Mouse (Mus musculus): ENCODE measurements around the gene Med13l. TPM values are rescaled to one million over a fixed set of nuclear protein-coding genes. Genes with fewer than 3 reads are reported as not detected.

Gene Med13l
- total and polyA plus RNA-seq, 3 experiments, result 2.0 to 11.0 (median 10.1) TPM

- TF ChIP-seq RAD21 (IDR thresholded peaks at IDR 0.05; ENCODE audit: low read depth, low read length) (no peak), SMC3 (IDR thresholded peaks at IDR 0.05; ENCODE audit: low read depth, low read length) (no peak), MYC (IDR thresholded peaks at IDR 0.05; ENCODE audit: low read depth, low read length) (no peak), SIN3A (IDR thresholded peaks at IDR 0.05; ENCODE audit: low read length) (no peak), POLR2AphosphoS2 (IDR thresholded peaks at IDR 0.05; ENCODE audit: low read depth, low read length) (no peak), ZKSCAN1 (IDR thresholded peaks at IDR 0.05; ENCODE audit: borderline replicate concordance, low read depth, low read length) (no peak), MXI1 (IDR thresholded peaks at IDR 0.05; ENCODE audit: low read depth, low read length) (no peak), NELFE (IDR thresholded peaks at IDR 0.05; ENCODE audit: low read depth, low read length) (no peak), MAZ (IDR thresholded peaks at IDR 0.05; ENCODE audit: low read depth, low read length) (no peak)
- DNase-seq (ENCODE audit: extremely low read depth), result no peak
- no peaks in the 10 kb centered on the region; the same call in 1 of the 2 replicates for H3K79me2 ChIP-seq (replicated peaks; ENCODE audit: control insufficient read depth, extremely low read depth, insufficient read depth, poor library complexity, severe bottlenecking)
- no peaks in the 10 kb centered on the region for H3K9me3 ChIP-seq (replicated peaks; ENCODE audit: low read length)
- H3K4me1 ChIP-seq (ENCODE audit: control insufficient read depth in 1 of 2, insufficient read depth in 2 of 2), result peaks cover 0 to 38% of the 10 kb centered on the region in 2 experiments; a peak in 1 of 4 replicates
- no peak overlapping the region for H3K9ac ChIP-seq (ENCODE audit: insufficient read depth, low read depth)
- dilution Hi-C loops (cut with MboI; ENCODE audit: extremely low pct_ligation_motif_present, extremely low pct_unique_long_range_greater_than_20kb, low sequenced_read_pairs) (no loop called here), in situ Hi-C loops (cut with MboI; ENCODE audit: low pct_ligation_motif_present, low pct_unique_long_range_greater_than_20kb, low sequenced_read_pairs) (no loop called here)
- H3K4me3 ChIP-seq (replicated peaks in 1 of 3; ENCODE audit: low read depth in 2 of 3, low read length in 2 of 3, poor library complexity in 1 of 3), result no peak overlapping the region
- H3K27me3 ChIP-seq (replicated peaks), result no peaks in the 10 kb centered on the region
- no peak overlapping the region for H3K4me2 ChIP-seq (ENCODE audit: insufficient read depth, low read depth, poor library complexity, severe bottlenecking)
- no peak overlapping the region for H3K27ac ChIP-seq (ENCODE audit: insufficient read depth, low read depth)
- H3K36me3 ChIP-seq (replicated peaks in 1 of 2; ENCODE audit: control insufficient read depth in 1 of 2, insufficient read depth in 1 of 2, low read length in 1 of 2), result peaks cover 2 to 53% of the 10 kb centered on the region in 2 experiments
Observed at GRCm38 (mm10) chr5:118688886-118689835, 128.7 kb downstream of the Med13l start.

- no peak for TF ChIP-seq RAD21 (IDR thresholded peaks at IDR 0.05; ENCODE audit: low read depth, low read length)
- no peak for TF ChIP-seq EP300 (IDR thresholded peaks at IDR 0.05; ENCODE audit: low read length)
- no peak for TF ChIP-seq ETS1 (conservative IDR thresholded peaks at IDR 0.05; ENCODE audit: low read depth, low read length)
- TF ChIP-seq MAZ (IDR thresholded peaks at IDR 0.05; ENCODE audit: low read depth, low read length), result no peak
- TF ChIP-seq CHD1 (IDR thresholded peaks at IDR 0.05; ENCODE audit: low read depth, low read length), result no peak
- no peak for TF ChIP-seq SIN3A (IDR thresholded peaks at IDR 0.05; ENCODE audit: low read length)
- no peak for TF ChIP-seq ZNF384 (IDR thresholded peaks at IDR 0.05; ENCODE audit: low read depth, low read length)
- no peak for TF ChIP-seq CTCF (conservative IDR thresholded peaks at IDR 0.05 in 1 of 2, IDR thresholded peaks at IDR 0.05 in 1 of 2; ENCODE audit: low read depth in 2 of 2, low read length in 2 of 2)
- no peak for TF ChIP-seq ZMIZ1 (IDR thresholded peaks at IDR 0.05; ENCODE audit: low read depth, low read length)
- TF ChIP-seq BHLHE40 (IDR thresholded peaks at IDR 0.05; ENCODE audit: low read depth, low read length), result no peak
- TF ChIP-seq GABPA (IDR thresholded peaks at IDR 0.05; ENCODE audit: insufficient replicate concordance, low read depth, low read length), result no peak
- no peak for TF ChIP-seq MYC (IDR thresholded peaks at IDR 0.05; ENCODE audit: low read depth, low read length)
- H3K36me3 ChIP-seq (replicated peaks in 1 of 2; ENCODE audit: control insufficient read depth in 1 of 2, insufficient read depth in 1 of 2, low read length in 1 of 2), result peaks cover 2 to 44% of the 10 kb centered on the region in 2 experiments
- H3K27ac ChIP-seq (ENCODE audit: insufficient read depth, low read depth), result no peak overlapping the region
- dilution Hi-C loops (cut with MboI; ENCODE audit: extremely low pct_ligation_motif_present, extremely low pct_unique_long_range_greater_than_20kb, low sequenced_read_pairs) (no loop called here), in situ Hi-C loops (cut with MboI; ENCODE audit: low pct_ligation_motif_present, low pct_unique_long_range_greater_than_20kb, low sequenced_read_pairs) (no loop called here)
- H3K79me2 ChIP-seq (replicated peaks; ENCODE audit: control insufficient read depth, extremely low read depth, insufficient read depth, poor library complexity, severe bottlenecking), result no peaks in the 10 kb centered on the region; the same call in 1 of the 2 replicates
- no peak overlapping the region for H3K4me2 ChIP-seq (ENCODE audit: insufficient read depth, low read depth, poor library complexity, severe bottlenecking)
- no peaks in the 10 kb centered on the region for H3K9me3 ChIP-seq (replicated peaks; ENCODE audit: low read length)
- no peak for DNase-seq (ENCODE audit: extremely low read depth)
- peaks cover 0 to 33% of the 10 kb centered on the region in 2 experiments; a peak in 1 of 4 replicates for H3K4me1 ChIP-seq (ENCODE audit: control insufficient read depth in 1 of 2, insufficient read depth in 2 of 2)
- H3K27me3 ChIP-seq (replicated peaks), result no peaks in the 10 kb centered on the region
- no peak overlapping the region for H3K4me3 ChIP-seq (replicated peaks in 1 of 3; ENCODE audit: low read depth in 2 of 3, low read length in 2 of 3, poor library complexity in 1 of 3)
- H3K9ac ChIP-seq (ENCODE audit: insufficient read depth, low read depth), result no peak overlapping the region
Observed at GRCm38 (mm10) chr5:118691025-118691709, 130.7 kb downstream of the Med13l start.
